Mouse (Mus musculus) neural tube, embryonic 11.5 days (tissue): ENCODE measurements around the gene Galnt2. TPM values are rescaled to one million over a fixed set of nuclear protein-coding genes. Genes with fewer than 3 reads are reported as not detected.

Source experiments
- ATAC-seq: fragments of 200-750 bp; cut with Nextera tagmentation; 2 replicates; pipeline ENCODE4 v1.8.0; 2017; ENCODE audit warnings: moderate number of reproducible peaks, mild to moderate bottlenecking, moderate TSS enrichment, moderate library complexity; ENCODE audit not compliant: insufficient read depth, low FRiP score, low TSS enrichment
- DNase-seq: peaks from one replicate; pipeline ENCODE4 v3.0.0-alpha.2; 2015; ENCODE audit warnings: low spot score
- H3K27ac ChIP-seq: fragments of 300-500 bp; sonication (generic); 2 replicates; pipeline ENCODE4 v1.5.1; 2014; ENCODE audit warnings: low read depth, mild to moderate bottlenecking, low read length
- H3K27me3 ChIP-seq: fragments of 300-500 bp; sonication (generic); 2 replicates; pipeline ENCODE4 v1.6.1; 2014; ENCODE audit warnings: mild to moderate bottlenecking, low read length, mixed read lengths; ENCODE audit not compliant: control insufficient read depth, insufficient read depth
- H3K36me3 ChIP-seq: fragments of 300-500 bp; sonication (generic); 2 replicates; pipeline ENCODE4 v1.6.1; 2014; ENCODE audit warnings: mild to moderate bottlenecking, low read length, moderate library complexity, mixed read lengths; ENCODE audit not compliant: control insufficient read depth, insufficient read depth
- H3K4me1 ChIP-seq: fragments of 300-500 bp; sonication (generic); 2 replicates; pipeline ENCODE4 v1.6.1; 2014; ENCODE audit warnings: low read length, mixed read lengths; ENCODE audit not compliant: control insufficient read depth, insufficient read depth
- H3K4me2 ChIP-seq: fragments of 300-500 bp; sonication (generic); 2 replicates; pipeline ENCODE4 v1.6.1; 2014; ENCODE audit warnings: low read depth, mild to moderate bottlenecking, moderate library complexity
- H3K4me3 ChIP-seq: fragments of 300-500 bp; sonication (generic); 2 replicates; pipeline ENCODE4 v1.5.1; 2014; ENCODE audit warnings: low read depth, low read length
- H3K9ac ChIP-seq: fragments of 300-500 bp; sonication (generic); 2 replicates; pipeline ENCODE4 v1.6.1; 2014; ENCODE audit warnings: mild to moderate bottlenecking, low read length
- H3K9me3 ChIP-seq: fragments of 300-500 bp; sonication (generic); 2 replicates; pipeline ENCODE4 v1.6.1; 2016; ENCODE audit warnings: low read length; ENCODE audit not compliant: control insufficient read depth
- WGBS: fragments of 180-500 bp; shearing (Covaris S2); extraction: QIAGEN DNeasy Blood & Tissue Kit; methylation state at CpG from one replicate; pipeline ENCODE4 v1.1.7; 2014; 5-methylcytosine and 5-hydroxymethylcytosine counted together
- polyA plus RNA-seq: library from polyadenylated mRNA; unstranded; fragments of >200 nt; fragmentation: Nextera tagmentation; extraction: Ambion mirVana; gene quantifications from 2 replicates; pipeline ENCODE4 v1.2.1, GENCODE M21; 2014

Gene Galnt2
- polyA plus RNA-seq, 1 experiment from 2014 or later, result 92.4 TPM

GRCm38 (mm10) chr8:124257363-124257762 lies 26.2 kb downstream of the Galnt2 start:
- no peak for ATAC-seq
- H3K4me1 ChIP-seq, result peaks cover 12% of the 10 kb centered on the region
- H3K27me3 ChIP-seq, result no peaks in the 10 kb centered on the region
- WGBS, result 78% methylated on average over 10 of the region's 10 CpGs
- H3K9ac ChIP-seq, result no peak overlapping the region
- H3K27ac ChIP-seq, result no peak overlapping the region
- H3K4me3 ChIP-seq, result no peak overlapping the region
- H3K9me3 ChIP-seq, result no peaks in the 10 kb centered on the region
- H3K4me2 ChIP-seq, result no peak overlapping the region
- no peak for DNase-seq
- no peaks in the 10 kb centered on the region for H3K36me3 ChIP-seq

- 87% methylated on average over 4 of the region's 4 CpGs for WGBS
- peaks cover 15% of the 10 kb centered on the region for H3K4me1 ChIP-seq
- H3K9me3 ChIP-seq, result no peaks in the 10 kb centered on the region
- H3K9ac ChIP-seq, result no peak overlapping the region
- no peak overlapping the region for H3K4me2 ChIP-seq
- no peak overlapping the region for H3K27ac ChIP-seq
- no peaks in the 10 kb centered on the region for H3K27me3 ChIP-seq
- no peak for ATAC-seq
- H3K36me3 ChIP-seq, result no peaks in the 10 kb centered on the region
- no peak overlapping the region for H3K4me3 ChIP-seq
- DNase-seq, result no peak
Observed at GRCm38 (mm10) chr8:124259146-124259545, 28.0 kb downstream of the Galnt2 start.

- no peak overlapping the region for H3K9ac ChIP-seq
- H3K4me2 ChIP-seq, result no peak overlapping the region
- H3K27me3 ChIP-seq, result no peaks in the 10 kb centered on the region
- no peak for ATAC-seq
- H3K36me3 ChIP-seq, result no peaks in the 10 kb centered on the region
- no peak overlapping the region for H3K4me3 ChIP-seq
- no peak overlapping the region for H3K27ac ChIP-seq
- no peaks in the 10 kb centered on the region for H3K9me3 ChIP-seq
- DNase-seq, result no peak
- 75% methylated on average over 6 of the region's 7 CpGs for WGBS
- H3K4me1 ChIP-seq, result peaks cover 15% of the 10 kb centered on the region
Observed at GRCm38 (mm10) chr8:124259925-124260324, 28.7 kb downstream of the Galnt2 start.

GRCm38 (mm10) chr8:124260371-124260770 lies 29.2 kb downstream of the Galnt2 start:
- no peak for ATAC-seq

GRCm38 (mm10) chr8:124263058-124263457 lies 31.9 kb downstream of the Galnt2 start:
- H3K36me3 ChIP-seq, result no peaks in the 10 kb centered on the region
- H3K9me3 ChIP-seq, result no peaks in the 10 kb centered on the region
- WGBS, result 65% methylated on average over 9 of the region's 9 CpGs
- ATAC-seq (no peak), DNase-seq (no peak)
- no peak overlapping the region for H3K9ac ChIP-seq
- H3K4me3 ChIP-seq, result no peak overlapping the region
- peak overlapping the region; percentile 27; the same call in 1 of the 2 replicates for H3K27ac ChIP-seq
- no peak overlapping the region for H3K4me2 ChIP-seq
- H3K27me3 ChIP-seq, result no peaks in the 10 kb centered on the region
- H3K4me1 ChIP-seq, result peaks cover 11% of the 10 kb centered on the region

More at GRCm38 (mm10) chr8:124260371-124260770, 29.2 kb downstream of the Galnt2 start:
- Histone ChIP-seq H3K27ac (no peak overlapping the region), H3K4me2 (no peak overlapping the region), H3K9ac (no peak overlapping the region), H3K9me3 (no peaks in the 10 kb centered on the region), H3K4me1 (peaks cover 15% of the 10 kb centered on the region), H3K36me3 (no peaks in the 10 kb centered on the region), H3K4me3 (no peak overlapping the region), H3K27me3 (no peaks in the 10 kb centered on the region)
- no peak for DNase-seq
- WGBS, result 66% methylated on average over 12 of the region's 12 CpGs

GRCm38 (mm10) chr8:124264032-124264431 lies 32.8 kb downstream of the Galnt2 start:
- Histone ChIP-seq H3K27ac (no peak overlapping the region), H3K27me3 (no peaks in the 10 kb centered on the region), H3K4me3 (no peak overlapping the region), H3K9ac (no peak overlapping the region), H3K36me3 (no peaks in the 10 kb centered on the region), H3K4me1 (peaks cover 11% of the 10 kb centered on the region), H3K4me2 (no peak overlapping the region), H3K9me3 (no peaks in the 10 kb centered on the region)
- DNase-seq (no peak), ATAC-seq (no peak)
- 87% methylated on average over 8 of the region's 8 CpGs for WGBS

- no peak for ATAC-seq
- Histone ChIP-seq H3K9ac (no peak overlapping the region), H3K4me1 (peaks cover 11% of the 10 kb centered on the region), H3K27ac (no peak overlapping the region), H3K36me3 (no peaks in the 10 kb centered on the region), H3K27me3 (no peaks in the 10 kb centered on the region), H3K4me2 (no peak overlapping the region), H3K4me3 (no peak overlapping the region), H3K9me3 (no peaks in the 10 kb centered on the region)
- no peak for DNase-seq
- WGBS, result 92% methylated on average over 12 of the region's 12 CpGs
Observed at GRCm38 (mm10) chr8:124264671-124265070, 33.5 kb downstream of the Galnt2 start.

GRCm38 (mm10) chr8:124265130-124265529 lies 33.9 kb downstream of the Galnt2 start:
- Histone ChIP-seq H3K4me2 (no peak overlapping the region), H3K27me3 (no peaks in the 10 kb centered on the region), H3K9ac (no peak overlapping the region), H3K27ac (no peak overlapping the region), H3K4me1 (peaks cover 11% of the 10 kb centered on the region), H3K9me3 (no peaks in the 10 kb centered on the region), H3K36me3 (no peaks in the 10 kb centered on the region), H3K4me3 (no peak overlapping the region)
- WGBS, result 95% methylated on average over 2 of the region's 2 CpGs
- DNase-seq (no peak), ATAC-seq (no peak)

- Histone ChIP-seq H3K27me3 (no peaks in the 10 kb centered on the region), H3K9me3 (no peaks in the 10 kb centered on the region), H3K4me3 (no peak overlapping the region), H3K4me2 (no peak overlapping the region), H3K9ac (no peak overlapping the region), H3K36me3 (no peaks in the 10 kb centered on the region), H3K27ac (no peak overlapping the region), H3K4me1 (peaks cover 11% of the 10 kb centered on the region)
- 77% methylated on average over 8 of the region's 8 CpGs for WGBS
- no peak for DNase-seq
- ATAC-seq, result no peak
Observed at GRCm38 (mm10) chr8:124265798-124266197, 34.6 kb downstream of the Galnt2 start.
